16 mouse cellular contexts compared by ENCODE assay signal in genomic region chr14:87439721-87440120, GRCm38 (mm10). TPM values are rescaled to one million over a fixed set of nuclear protein-coding genes. Genes with fewer than 3 reads are reported as not detected.
A peak's percentile ranks its signal among the peaks of the same experiment; 100 is the strongest.
DNase-seq lines count a peak whose midpoint lies in the region; ATAC-seq and TF ChIP-seq lines count a peak whose summit lies in the region.
"Had no signal": no experiment of that assay in that cellular context is flagged by ENCODE, and none has a peak within 500 bp of the region (broad histone marks: within the 10 kb centered on the region; RNA-seq: fewer than 3 reads in every experiment).

No protein-coding gene starts in this region.

- no peak for TF ChIP-seq CTCF in lung, embryonic 14.5 days (IDR thresholded peaks at IDR 0.05; ENCODE audit: low read depth)
- no peak for TF ChIP-seq CTCF in cerebellum, adult 2 months (IDR thresholded peaks at IDR 0.05; ENCODE audit: borderline replicate concordance, insufficient read depth, low read depth, low read length)

- peak; percentile 68; the same call in 1 of the 2 replicates for ATAC-seq in lung, embryonic 14.5 days (ENCODE audit: insufficient read depth)
- peak; percentile 70 for ATAC-seq in common myeloid progenitor, adult 5-6 weeks (replicated peaks; ENCODE audit: low read depth, poor library complexity, severe bottlenecking)
- ATAC-seq in megakaryocyte-erythroid progenitor cell, adult 5-6 weeks (replicated peaks; ENCODE audit: low FRiP score, low TSS enrichment, poor library complexity, severe bottlenecking), result peak; percentile 71
- ATAC-seq: forebrain, embryonic 16.5 days had no signal

- TF ChIP-seq POLR2A in cerebellum, adult 2 months (IDR thresholded peaks at IDR 0.05; ENCODE audit: borderline replicate concordance, insufficient read depth, low read length), result no peak

- H3K27ac ChIP-seq in lung, embryonic 14.5 days (ENCODE audit: low read depth), result no peak overlapping the region
- H3K27ac ChIP-seq in cerebellum, adult 2 months (ENCODE audit: insufficient read depth, low read length), result no peak overlapping the region
- H3K27ac ChIP-seq: heart, embryonic 15.5 days; hindbrain, embryonic 13.5 days; liver, embryonic 15.5 days; neural tube, embryonic 15.5 days had no signal

- H3K4me3 ChIP-seq in lung, embryonic 14.5 days (ENCODE audit: low read depth, low read length), result no peak overlapping the region
- no peak overlapping the region for H3K4me3 ChIP-seq in cerebellum, adult 2 months (replicated peaks; ENCODE audit: insufficient read depth, low read depth, low read length)
- H3K4me3 ChIP-seq: heart, embryonic 15.5 days; hindbrain, embryonic 13.5 days; liver, embryonic 15.5 days; neural tube, embryonic 15.5 days had no signal

- DNase-seq in lung, embryonic 14.5 days, result peak; percentile 36
- no peak for DNase-seq in lung, postnatal 14 days
- peak; percentile 40 for DNase-seq in retina, postnatal 1 day
- no peak for DNase-seq in retina, embryonic 14.5 days (ENCODE audit: low spot score)
- DNase-seq in kidney, postnatal 25 days, result no peak
- no peak for DNase-seq in cerebellum, adult 2 months
- DNase-seq: adrenal gland, adult 8-10 months; cerebellum, adult 11-12 months; right cerebral cortex, postnatal 4 days had no signal

- H3K9me3 ChIP-seq in lung, embryonic 14.5 days (ENCODE audit: low read depth, low read length), result no peaks in the 10 kb centered on the region; the same call in 1 of the 2 replicates
- H3K9me3 ChIP-seq: heart, embryonic 15.5 days; hindbrain, embryonic 13.5 days; liver, embryonic 15.5 days; neural tube, embryonic 15.5 days had no signal

- no peaks in the 10 kb centered on the region for H3K27me3 ChIP-seq in lung, embryonic 14.5 days (ENCODE audit: insufficient read depth, low read length)
- no peaks in the 10 kb centered on the region for H3K27me3 ChIP-seq in cerebellum, adult 2 months (ENCODE audit: control insufficient read depth, insufficient read depth, low read length)
- H3K27me3 ChIP-seq: heart, embryonic 15.5 days; hindbrain, embryonic 13.5 days; liver, embryonic 15.5 days; neural tube, embryonic 15.5 days had no signal

- no peaks in the 10 kb centered on the region for H3K4me1 ChIP-seq in lung, embryonic 14.5 days (ENCODE audit: insufficient read depth)
- no peaks in the 10 kb centered on the region for H3K4me1 ChIP-seq in cerebellum, adult 2 months (ENCODE audit: control insufficient read depth, insufficient read depth, low read length)
- H3K4me1 ChIP-seq: liver, embryonic 15.5 days had no signal

- H3K9ac ChIP-seq in lung, embryonic 14.5 days, result no peak overlapping the region
- H3K9ac ChIP-seq: heart, embryonic 15.5 days; hindbrain, embryonic 13.5 days; liver, embryonic 15.5 days; neural tube, embryonic 15.5 days had no signal

- WGBS in lung, embryonic 14.5 days, result 16% methylated on average over 2 of the region's 2 CpGs
- 27% methylated on average over 2 of the region's 2 CpGs for WGBS in cerebellum, adult 2 months

- H3K36me3 ChIP-seq in lung, embryonic 14.5 days (ENCODE audit: insufficient read depth), result peaks cover 11% of the 10 kb centered on the region; the same call in 1 of the 2 replicates

- no peak overlapping the region for H3K4me2 ChIP-seq in lung, embryonic 14.5 days
- H3K4me2 ChIP-seq: heart, embryonic 15.5 days; hindbrain, embryonic 13.5 days; liver, embryonic 15.5 days; neural tube, embryonic 15.5 days had no signal

RNA-seq across cellular contexts. Expression of gene Tdrd3, which starts 23.3 kb away (rescaled TPM):
- 34.2 and 36.7 TPM in 2 replicates for polyA plus RNA-seq in lung, embryonic 14.5 days (2014; fragmentation: Nextera tagmentation; extraction: Ambion mirVana)
- total RNA-seq in common myeloid progenitor, adult 5-6 weeks (2017), result 35.2 and 41.6 TPM in 2 replicates
- total RNA-seq in megakaryocyte-erythroid progenitor cell, adult 5-6 weeks (2014; fragmentation: Nextera tagmentation), result 31.7 and 37.3 TPM in 2 replicates
- 33.5 and 56.9 TPM in 2 replicates for total RNA-seq in megakaryocyte-erythroid progenitor cell, adult 5-6 weeks (2017)
- polyA plus RNA-seq in cerebellum, adult 2 months (2012; rRNA removed), result 19.8 and 21.9 TPM in 2 replicates

Comparison
In these comparisons a context has a peak if more than half of its experiments do, and no peak if none do; other contexts are left out.
1. DNase-seq: peak in lung, embryonic 14.5 days (single experiment) and retina, postnatal 1 day (single experiment); none in lung, postnatal 14 days (single experiment), retina, embryonic 14.5 days (single experiment), kidney, postnatal 25 days (0 of 2) and cerebellum, adult 2 months (0 of 2).
2. Peak in every context shown above with its lines, with median percentiles within 50 percentile points of each other: ATAC-seq.